Mouse (Mus musculus) CH12.LX (cell line): Measurements from ENCODE around the gene Hax1. TPM values are rescaled to one million over a fixed set of nuclear protein-coding genes. Genes with fewer than 3 reads are reported as not detected.

ENCODE experiments used
- DNase-seq: peaks from one replicate; pipeline ENCODE4 v3.0.0-alpha.2; 2013; ENCODE audit errors: extremely low read depth
- H3K27ac ChIP-seq: 2 replicates; pipeline ENCODE4 v1.5.1; 2012; ENCODE audit warnings: low read depth, mild to moderate bottlenecking, control low read depth, moderate library complexity; ENCODE audit not compliant: insufficient read depth
- H3K27me3 ChIP-seq: replicated peaks from 2 replicates; pipeline ENCODE3; 2012; ENCODE audit warnings: inconsistent platforms
- H3K36me3 ChIP-seq, 2 experiments: replicated peaks in 1 of 2; 2 replicates each; pipeline versions ENCODE3 to v1.6.1; 2012; ENCODE audit warnings: inconsistent platforms in 1 of 2, low read length in 1 of 2, mild to moderate bottlenecking in 1 of 2, mixed read lengths in 1 of 2, moderate library complexity in 1 of 2; ENCODE audit not compliant: control insufficient read depth in 1 of 2, insufficient read depth in 1 of 2
- H3K4me1 ChIP-seq, 2 experiments: 2 replicates each; pipeline ENCODE4 v1.6.1; 2012; ENCODE audit warnings: inconsistent platforms in 1 of 2, moderate library complexity in 1 of 2; ENCODE audit not compliant: insufficient read depth in 2 of 2, control insufficient read depth in 1 of 2
- H3K4me2 ChIP-seq: 2 replicates; pipeline ENCODE4 v1.6.1; 2012; ENCODE audit warnings: low read depth, mild to moderate bottlenecking, control low read depth; ENCODE audit not compliant: poor library complexity, insufficient read depth, severe bottlenecking
- H3K4me3 ChIP-seq, 3 experiments: fragments of 150-350 bp in 1 of 3; sonication (generic) in 1 of 3; replicated peaks in 1 of 3; 2 replicates each; pipeline versions ENCODE3 to v1.5.1; 2011 to 2012; ENCODE audit warnings: low read depth in 2 of 3, low read length in 2 of 3, mild to moderate bottlenecking in 2 of 3, moderate library complexity in 2 of 3, control low read depth in 1 of 3, improper control_type of control experiment in 1 of 3, inconsistent platforms in 1 of 3, mixed read lengths in 1 of 3; ENCODE audit not compliant: poor library complexity in 1 of 3
- H3K79me2 ChIP-seq: replicated peaks from 2 replicates; pipeline ENCODE4 v1.6.1; 2012; ENCODE audit warnings: mild to moderate bottlenecking, moderate library complexity; ENCODE audit not compliant: control insufficient read depth, poor library complexity, insufficient read depth, severe bottlenecking; ENCODE audit errors: extremely low read depth
- H3K9ac ChIP-seq: 2 replicates; pipeline ENCODE4 v1.6.1; 2012; ENCODE audit warnings: low read depth, mild to moderate bottlenecking, control low read depth, moderate library complexity; ENCODE audit not compliant: insufficient read depth
- H3K9me3 ChIP-seq: replicated peaks from 2 replicates; pipeline ENCODE3; 2012; ENCODE audit warnings: low read length, inconsistent platforms, mixed read lengths
- CHD1 ChIP-seq: IDR thresholded peaks from 2 replicates; pipeline ENCODE4 v1.6.1; 2012; ENCODE audit warnings: low read depth, low read length, improper control_type of control experiment, inconsistent platforms
- E2F4 ChIP-seq: IDR thresholded peaks from 2 replicates; pipeline ENCODE4 v1.6.1; 2011; ENCODE audit warnings: low read depth, low read length, improper control_type of control experiment; ENCODE audit not compliant: insufficient replicate concordance
- ELF1 ChIP-seq: IDR thresholded peaks from 2 replicates; pipeline ENCODE4 v1.6.1; 2014; ENCODE audit warnings: low read depth, mild to moderate bottlenecking, inconsistent platforms, low read length, improper control_type of control experiment
- EP300 ChIP-seq: IDR thresholded peaks from 2 replicates; pipeline ENCODE4 v1.6.1; 2011; ENCODE audit warnings: low read length, improper control_type of control experiment
- ETS1 ChIP-seq: conservative IDR thresholded peaks from 2 replicates; pipeline ENCODE4 v1.6.1; 2012; ENCODE audit warnings: low read depth, mild to moderate bottlenecking, inconsistent platforms, low read length, improper control_type of control experiment, moderate library complexity
- HCFC1 ChIP-seq: IDR thresholded peaks from 2 replicates; pipeline ENCODE4 v1.6.1; 2012; ENCODE audit warnings: low read depth, mild to moderate bottlenecking, inconsistent platforms, low read length, improper control_type of control experiment
- IRF4 ChIP-seq: IDR thresholded peaks from 2 replicates; pipeline ENCODE4 v1.6.1; 2014; ENCODE audit warnings: low read depth, mild to moderate bottlenecking, inconsistent platforms, low read length, improper control_type of control experiment
- KAT2A ChIP-seq: IDR thresholded peaks from 2 replicates; pipeline ENCODE4 v1.6.1; 2012; ENCODE audit warnings: low read length, improper control_type of control experiment, inconsistent platforms; ENCODE audit not compliant: insufficient replicate concordance
- MAFK ChIP-seq: IDR thresholded peaks from 2 replicates; pipeline ENCODE4 v1.6.1; 2011; ENCODE audit warnings: low read length, improper control_type of control experiment; ENCODE audit not compliant: insufficient replicate concordance
- MAX ChIP-seq: IDR thresholded peaks from 2 replicates; pipeline ENCODE4 v1.6.1; 2011; ENCODE audit warnings: low read length, improper control_type of control experiment
- MAZ ChIP-seq: IDR thresholded peaks from 2 replicates; pipeline ENCODE4 v1.6.1; 2012; ENCODE audit warnings: low read depth, mild to moderate bottlenecking, inconsistent platforms, low read length, improper control_type of control experiment, moderate library complexity
- NELFE ChIP-seq: IDR thresholded peaks from 2 replicates; pipeline ENCODE4 v1.6.1; 2011; ENCODE audit warnings: low read depth, low read length, improper control_type of control experiment
- NRF1 ChIP-seq: IDR thresholded peaks from 2 replicates; pipeline ENCODE4 v1.6.1; 2014; ENCODE audit warnings: low read depth, mild to moderate bottlenecking, inconsistent platforms, low read length, improper control_type of control experiment, moderate library complexity
- POLR2A ChIP-seq: IDR thresholded peaks from 2 replicates; pipeline ENCODE4 v1.6.1; 2011; ENCODE audit warnings: low read depth, mild to moderate bottlenecking, improper control_type of control experiment, low read length
- RAD21 ChIP-seq: IDR thresholded peaks from 2 replicates; pipeline ENCODE4 v1.6.1; 2011; ENCODE audit warnings: low read depth, mild to moderate bottlenecking, low read length, improper control_type of control experiment, moderate library complexity
- SIN3A ChIP-seq: IDR thresholded peaks from 2 replicates; pipeline ENCODE4 v1.6.1; 2012; ENCODE audit warnings: low read length, improper control_type of control experiment, inconsistent platforms
- TBP ChIP-seq: conservative IDR thresholded peaks from 2 replicates; pipeline ENCODE4 v1.6.1; 2011; ENCODE audit warnings: low read depth, low read length, improper control_type of control experiment
- UBTF ChIP-seq: IDR thresholded peaks from 2 replicates; pipeline ENCODE4 v1.6.1; 2012; ENCODE audit warnings: low read depth, mild to moderate bottlenecking, inconsistent platforms, low read length, improper control_type of control experiment, moderate library complexity
- ZC3H11A ChIP-seq: IDR thresholded peaks from 2 replicates; pipeline ENCODE4 v1.6.1; 2012; ENCODE audit warnings: low read depth, mild to moderate bottlenecking, inconsistent platforms, low read length, improper control_type of control experiment
- ZNF384 ChIP-seq: IDR thresholded peaks from 2 replicates; pipeline ENCODE4 v1.6.1; 2012; ENCODE audit warnings: low read depth, low read length, improper control_type of control experiment, inconsistent platforms
- dilution Hi-C: fragments of 300-500 bp; cut with MboI; formaldehyde crosslinking; loops from 2 replicates; pipeline ENCODE4 v1.14.3; 2020; ENCODE audit warnings: low sequenced_read_pairs; ENCODE audit not compliant: extremely low pct_unique_long_range_greater_than_20kb, extremely low pct_ligation_motif_present
- in situ Hi-C: fragments of 300-500 bp; cut with MboI; formaldehyde crosslinking; loops from 3 replicates; pipeline ENCODE4 v1.14.3; 2019; ENCODE audit warnings: low sequenced_read_pairs, low pct_ligation_motif_present, low pct_unique_long_range_greater_than_20kb, mixed read lengths
- polyA plus RNA-seq: library from polyadenylated mRNA; unstranded; fragments of >175 nt; gene quantifications from 2 replicates; pipeline ENCODE4 v1.2.1, GENCODE M21; 2012; ENCODE audit warnings: low read depth; ENCODE audit not compliant: insufficient read length
- total RNA-seq, 2 experiments: library from RNA; depleted of rRNA; stranded (reverse); fragments of 300-350 nt in 1 of 2; fragments of >200 nt in 1 of 2; gene quantifications; 2 replicates each; pipeline ENCODE4 v1.2.3; 2012 to 2014

Gene Hax1
- total and polyA plus RNA-seq, 3 experiments: 302 to 353 (median 304) TPM

DNA sequence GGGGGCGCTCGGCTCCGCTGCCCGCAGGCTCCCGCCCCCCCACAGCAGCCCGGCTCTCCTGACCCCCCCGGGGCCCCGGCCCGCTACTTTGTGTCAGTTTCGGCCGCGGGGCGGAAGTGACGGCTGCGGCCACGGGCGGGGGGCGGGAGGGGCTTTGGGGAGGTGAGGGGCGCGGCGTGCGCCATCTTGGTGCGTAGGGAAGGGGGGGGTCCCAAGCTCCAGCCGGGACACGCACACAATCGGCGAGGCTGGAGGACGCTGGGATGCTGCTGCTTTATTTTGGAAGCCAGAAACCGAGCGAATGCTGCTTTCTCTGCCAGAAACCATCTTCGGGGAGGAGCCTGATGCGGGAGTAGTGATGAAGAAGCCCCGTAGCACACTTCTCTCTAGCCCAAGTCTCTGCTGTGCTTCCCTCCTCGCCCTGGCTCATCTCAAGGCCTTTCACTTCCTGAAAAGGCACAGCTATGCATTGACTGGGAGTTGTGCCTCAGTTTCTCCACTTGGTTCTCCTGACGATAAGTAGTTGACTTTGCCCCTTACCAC lies 35.3 kb downstream of the Hax1 start, which contains the start of gene Atp8b2:
Gene Atp8b2 (minus strand): TSS at position 288 of the 543 bp plus-strand sequence.
- in situ Hi-C loops (loop anchor here (10.0 to 25.0 kb wide), 2 partner anchors 112 to 176 kb away; partner anchors contain the start of gene Tpm3), dilution Hi-C loops (no loop called here)
- peaks cover under 1 to 30% of the 10 kb centered on the region in 2 experiments for H3K36me3 ChIP-seq
- peaks cover 21 to 59% of the 10 kb centered on the region in 2 experiments for H3K4me1 ChIP-seq
- H3K27me3 ChIP-seq: no peaks in the 10 kb centered on the region
- peak within 1 kb of the TSS; percentile 89 to 95 (median 94) for H3K4me3 ChIP-seq
- DNase-seq: peak; percentile 58
- H3K4me2 ChIP-seq: peak within 1 kb of the TSS; percentile 98
- H3K9ac ChIP-seq: peak within 1 kb of the TSS; percentile 83
- no peaks in the 10 kb centered on the region for H3K9me3 ChIP-seq
- peak within 1 kb of the TSS; percentile 41 for H3K27ac ChIP-seq
- TF ChIP-seq NELFE (0 out of 2 replicates have a peak, but pooled peaks have one; percentile 38), EP300 (no peak), ZNF384 (no peak), IRF4 (peak; percentile 54; the same call in 1 of the 2 replicates), POLR2A (peak; percentile 72; the same call in 1 of the 2 replicates), UBTF (no peak), MAX (0 out of 2 replicates have a peak, but pooled peaks have one; percentile 26), E2F4 (no peak), TBP (no peak; the same call in 1 of the 2 replicates), SIN3A (peak; percentile 57), NRF1 (peak; percentile 46), MAZ (peak; percentile 43; the same call in 1 of the 2 replicates), RAD21 (no peak), ELF1 (peak; percentile 9; the same call in 1 of the 2 replicates)
- TF ChIP-seq, all 38 proteins: peak for 8
- peaks cover 28% of the 10 kb centered on the region for H3K79me2 ChIP-seq

DNA sequence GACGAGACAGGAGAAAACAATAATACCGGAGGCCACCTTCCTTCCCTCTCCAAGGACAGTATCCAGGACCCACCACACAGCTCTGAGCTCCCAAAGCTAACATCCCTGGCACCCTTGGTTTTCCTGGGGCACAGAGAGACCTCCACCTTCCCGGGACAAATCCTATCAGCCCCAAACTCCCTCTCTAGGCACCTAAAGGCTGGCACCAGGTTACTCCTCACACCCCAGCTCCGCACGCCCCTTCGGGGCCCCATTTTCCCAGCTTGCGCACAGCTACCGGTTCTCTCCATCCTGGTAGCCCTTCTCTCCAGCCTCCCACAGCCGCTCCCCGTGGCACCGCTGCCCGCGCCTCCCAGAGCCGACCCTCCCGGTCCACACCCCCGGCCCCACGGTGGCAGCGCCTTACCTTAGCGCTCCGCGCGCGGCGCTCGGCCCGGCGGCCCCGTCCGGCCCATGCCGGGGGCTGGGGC lies 35.8 kb downstream of the Hax1 start:
- Histone ChIP-seq H3K79me2 (peaks cover 28% of the 10 kb centered on the region), H3K27me3 (no peaks in the 10 kb centered on the region), H3K4me1 (peaks cover 21 to 63% of the 10 kb centered on the region in 2 experiments), H3K9ac (peak overlapping the region; percentile 83), H3K9me3 (peaks cover 2% of the 10 kb centered on the region), H3K4me3 (peak overlapping the region; percentile 89 to 95 (median 94)), H3K27ac (peak overlapping the region; percentile 20), H3K36me3 (peaks cover 5 to 35% of the 10 kb centered on the region in 2 experiments), H3K4me2 (peak overlapping the region; percentile 98)
- in situ Hi-C loops: loop anchor here (10.0 to 25.0 kb wide), 2 partner anchors 112 to 175 kb away; partner anchors contain the start of gene Tpm3
- dilution Hi-C loops: no loop called here
- TF ChIP-seq KAT2A: no peak
- TF ChIP-seq MAFK: no peak
- no peak for TF ChIP-seq POLR2A
- TF ChIP-seq HCFC1: no peak
- TF ChIP-seq CHD1: no peak
- TF ChIP-seq ETS1: no peak
- 0 out of 2 replicates have a peak, but pooled peaks have one; percentile 7 for TF ChIP-seq SIN3A
- no peak for TF ChIP-seq ZC3H11A
- DNase-seq: no peak
